Mouse (Mus musculus) embryo, embryonic 10.5 days (tissue): ENCODE measurements around the gene Epb41.
A peak's percentile ranks its signal among the peaks of the same experiment; 100 is the strongest.

Experiments used
- DNase-seq: peaks from one replicate; pipeline ENCODE4 v3.0.0-alpha.2; 2015; ENCODE audit warnings: low spot score

The Epb41 gene

DNA sequence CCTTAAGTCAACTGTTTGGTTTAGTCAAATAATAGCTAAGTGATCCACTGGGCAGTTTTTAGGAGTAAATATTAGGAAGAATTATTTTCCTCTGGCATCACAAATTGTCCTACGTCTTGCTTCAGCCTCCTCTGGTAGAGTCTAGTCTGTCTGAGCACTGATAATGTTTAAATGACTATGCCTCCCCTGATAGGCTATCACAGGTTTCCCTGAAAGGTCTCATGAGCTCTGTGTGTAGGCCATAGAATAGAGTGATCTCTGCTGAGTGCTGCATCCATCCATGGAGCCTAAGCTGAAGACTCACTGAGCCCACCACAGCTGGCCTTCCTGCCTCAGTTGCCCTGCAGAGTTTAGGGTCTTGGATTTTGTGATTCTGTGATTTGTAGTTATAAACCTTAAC lies 186.6 kb downstream of the Epb41 start:
- no peak for DNase-seq

DNA sequence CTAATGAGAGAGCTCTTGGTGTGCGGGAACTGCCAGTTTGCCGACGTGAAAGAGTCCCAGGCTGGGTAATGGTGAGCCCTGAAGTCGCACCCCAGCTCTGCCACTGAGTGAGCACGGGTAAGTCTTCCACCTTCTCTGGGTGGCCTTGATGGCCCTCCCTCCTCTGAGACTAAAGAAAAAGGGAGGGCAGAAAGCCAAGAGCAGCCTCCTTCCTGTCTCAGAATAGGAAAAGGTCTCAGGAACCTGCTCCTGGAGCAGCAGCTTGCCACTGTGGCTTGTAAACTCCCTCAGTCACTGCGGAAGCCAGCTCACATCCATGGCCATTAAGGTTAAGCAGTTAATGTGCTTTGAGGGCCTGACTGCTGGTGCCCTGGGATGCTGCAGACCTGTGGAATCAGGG lies 189.7 kb downstream of the Epb41 start:
- DNase-seq: no peak

DNA sequence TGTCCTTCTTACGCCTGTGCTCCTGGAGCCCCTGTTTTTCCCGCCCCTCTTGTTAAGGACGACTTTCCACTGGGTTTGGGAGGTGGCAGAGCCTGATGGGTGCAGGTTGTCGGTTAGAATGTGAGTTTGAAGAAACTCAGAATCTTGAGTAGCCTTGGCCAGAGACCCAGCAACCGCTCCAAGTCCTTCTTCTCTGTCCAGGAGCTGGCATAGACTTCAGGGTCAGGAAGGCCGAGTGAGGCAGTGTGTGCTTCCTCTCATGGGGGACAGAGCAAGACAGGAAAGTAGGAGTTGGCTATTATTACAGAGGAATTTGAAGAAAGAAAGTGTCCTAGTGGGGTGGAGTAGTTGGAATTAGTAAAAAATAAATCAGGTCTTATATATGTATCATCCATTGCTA lies 191.6 kb downstream of the Epb41 start:
- DNase-seq: no peak

DNA sequence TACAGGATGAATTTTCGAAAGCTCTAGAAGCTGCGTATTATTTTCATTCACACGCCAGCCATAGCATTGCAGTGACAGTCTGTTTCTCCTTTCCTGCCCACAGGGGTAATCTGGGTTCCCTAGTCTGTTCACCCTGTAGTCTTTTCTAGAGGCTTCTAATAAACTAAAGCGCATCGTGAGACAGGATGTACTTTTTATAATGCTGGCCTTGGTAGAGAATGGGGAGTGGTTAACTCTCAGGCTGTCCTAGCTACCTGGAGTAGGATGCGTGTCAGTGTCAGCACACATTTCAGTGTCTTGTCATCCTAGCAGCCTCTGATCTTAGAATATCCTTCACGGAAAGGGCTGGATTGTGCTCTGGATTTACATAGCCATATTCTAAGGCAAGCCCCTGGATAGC lies 193.8 kb downstream of the Epb41 start:
- no peak for DNase-seq

DNA sequence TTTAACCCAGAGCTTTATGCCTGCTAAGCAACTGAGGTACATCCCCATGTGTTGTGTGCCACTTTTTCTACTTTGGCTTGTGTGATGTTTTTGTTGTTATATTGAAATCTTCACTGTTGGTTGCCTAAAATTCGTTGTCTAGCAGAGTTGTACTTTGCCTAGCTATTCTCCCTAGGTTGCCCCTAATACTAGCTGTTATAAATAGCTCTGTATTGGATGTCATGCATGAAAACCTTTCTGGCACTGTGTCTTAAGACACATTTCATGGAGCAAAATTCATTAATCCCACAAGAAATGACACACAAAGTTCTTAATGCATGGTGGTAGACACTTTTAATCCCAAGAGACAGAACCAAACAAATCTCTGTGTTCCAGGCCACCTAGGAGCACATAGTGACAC lies 195.4 kb downstream of the Epb41 start:
- no peak for DNase-seq

DNA sequence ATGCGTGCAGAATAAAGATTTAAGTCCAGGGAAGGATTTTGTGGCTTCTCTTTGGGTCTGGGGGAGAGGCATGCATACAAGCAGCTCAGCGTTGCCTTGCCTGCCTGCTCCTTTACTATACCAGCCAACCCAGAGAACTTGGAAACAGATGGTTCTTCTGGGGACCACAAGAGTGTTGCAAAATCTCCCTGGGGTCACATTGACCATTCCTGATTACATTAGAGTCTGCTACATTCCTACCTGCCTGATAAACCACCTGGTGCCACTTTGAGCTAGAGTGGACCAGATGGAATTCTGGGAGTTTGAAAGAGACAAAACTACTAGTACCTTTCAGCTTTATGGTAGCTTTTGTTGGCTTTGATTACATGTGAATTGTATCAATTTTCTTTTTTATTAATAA lies 198.3 kb downstream of the Epb41 start:
- no peak for DNase-seq

DNA sequence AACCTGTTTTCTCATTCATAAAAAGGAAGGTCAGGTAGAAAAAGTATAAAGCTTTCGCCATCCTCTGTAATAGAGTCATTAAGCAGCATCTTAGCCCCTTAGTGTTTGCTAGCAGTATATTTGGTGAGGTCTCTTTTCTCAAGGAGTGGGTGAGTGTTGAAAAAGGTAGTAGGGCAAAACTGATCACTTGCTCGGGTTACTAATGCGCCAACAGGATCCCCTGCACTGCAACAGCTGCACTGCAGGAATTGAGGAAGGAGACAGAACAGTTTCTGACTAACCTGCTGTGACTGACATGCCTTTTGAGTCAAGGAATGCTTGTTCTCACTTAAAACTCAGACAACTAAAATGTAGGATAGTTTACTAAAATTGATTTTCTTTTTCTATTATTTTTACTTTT lies 199.9 kb downstream of the Epb41 start:
- peak; percentile 6 for DNase-seq

DNA sequence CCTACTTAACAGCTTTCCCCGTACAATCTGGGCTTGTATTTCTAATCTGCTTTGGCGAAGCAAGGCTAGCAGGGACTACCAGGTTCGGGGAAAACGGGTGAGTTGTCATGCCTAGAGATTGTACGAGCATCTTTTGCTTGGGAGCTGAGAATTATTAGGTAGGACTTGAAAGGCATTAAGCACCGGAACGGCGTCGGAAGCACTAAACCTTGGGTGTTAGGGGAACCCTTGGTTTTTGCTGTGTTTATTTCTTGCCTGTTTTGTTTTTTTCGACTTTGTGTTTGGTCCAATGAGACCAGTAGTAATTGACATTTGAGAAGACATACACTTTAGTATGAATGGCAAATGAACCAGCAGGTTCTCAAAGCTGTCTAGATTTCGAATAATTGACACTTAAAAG lies 200.6 kb downstream of the Epb41 start:
- DNase-seq: no peak

DNA sequence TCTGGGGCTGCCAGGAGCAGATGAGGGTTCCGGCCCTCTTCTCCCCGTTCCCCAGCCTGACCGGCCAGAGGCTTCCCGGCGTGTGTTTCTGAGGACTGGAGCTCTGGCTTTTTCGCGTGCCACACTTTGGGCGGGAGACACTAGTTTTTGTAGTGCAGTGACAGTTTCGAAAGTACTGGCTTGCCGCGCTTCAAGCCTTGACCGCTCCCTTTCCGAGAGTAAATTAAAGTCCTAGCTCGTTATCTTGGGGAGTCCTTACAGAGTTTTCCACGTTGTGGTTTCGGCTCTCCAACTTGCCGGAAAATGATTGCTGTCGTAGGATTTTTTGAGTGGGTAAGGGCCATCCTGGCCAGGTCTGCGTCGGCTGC lies 201.0 kb downstream of the Epb41 start:
- DNase-seq: no peak
